Mouse (Mus musculus) mesoderm, embryonic 11.5 days (tissue): Measurements from ENCODE around the gene Kcnj6.

Experiments
- DNase-seq: peaks from one replicate; pipeline ENCODE4 v3.0.0-alpha.2; 2012; ENCODE audit warnings: low read depth, low spot score

The Kcnj6 gene

DNA sequence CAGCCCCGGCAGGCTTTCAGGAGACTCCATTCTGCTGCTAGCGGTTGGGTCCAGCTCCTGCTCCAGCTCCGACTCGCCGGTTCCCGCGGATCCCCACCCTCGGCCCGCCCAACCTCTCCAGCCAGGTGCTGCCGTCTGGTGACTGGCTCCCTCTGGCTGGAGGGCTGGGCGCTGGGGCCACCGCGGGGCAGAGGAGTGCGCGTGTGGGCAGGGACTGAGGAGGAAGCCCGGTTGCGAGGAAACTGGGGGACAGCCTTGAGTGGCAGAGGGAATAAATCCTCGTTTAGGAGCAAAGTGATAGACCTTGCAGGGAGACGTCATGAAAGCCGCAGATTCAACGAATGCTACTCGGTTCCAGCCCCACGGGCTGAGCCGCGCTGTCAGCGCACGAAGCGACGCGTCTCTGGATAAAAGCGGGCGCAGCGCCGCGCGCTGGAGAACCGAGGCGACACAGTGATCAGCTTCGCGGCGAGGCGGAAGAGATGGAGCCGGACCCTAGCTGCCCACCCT is at the start of gene Kcnj6:
TSS of gene Kcnj6 (minus strand) at position 362 of the 510 bp plus-strand sequence.
- peak; percentile 68 for DNase-seq

DNA sequence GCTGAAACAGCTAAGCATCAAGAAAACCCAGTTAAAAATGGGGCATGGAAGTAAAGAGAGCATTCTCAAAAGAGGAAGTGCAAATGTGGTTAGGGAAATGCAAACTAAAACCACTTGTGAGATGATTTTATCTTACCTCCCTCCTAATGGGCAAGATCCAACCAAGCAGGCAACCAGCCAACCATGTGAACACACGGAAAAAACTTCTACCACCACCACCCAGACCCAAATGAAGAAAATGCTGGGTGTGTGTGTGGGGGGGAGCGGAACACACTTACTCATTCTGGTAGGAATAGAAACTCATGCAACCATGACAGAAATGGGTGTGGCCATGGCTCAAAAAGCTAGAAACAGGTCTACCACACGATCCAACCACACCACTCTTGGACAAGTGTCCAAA is 12.4 kb upstream of the Kcnj6 start:
- no peak for DNase-seq

DNA sequence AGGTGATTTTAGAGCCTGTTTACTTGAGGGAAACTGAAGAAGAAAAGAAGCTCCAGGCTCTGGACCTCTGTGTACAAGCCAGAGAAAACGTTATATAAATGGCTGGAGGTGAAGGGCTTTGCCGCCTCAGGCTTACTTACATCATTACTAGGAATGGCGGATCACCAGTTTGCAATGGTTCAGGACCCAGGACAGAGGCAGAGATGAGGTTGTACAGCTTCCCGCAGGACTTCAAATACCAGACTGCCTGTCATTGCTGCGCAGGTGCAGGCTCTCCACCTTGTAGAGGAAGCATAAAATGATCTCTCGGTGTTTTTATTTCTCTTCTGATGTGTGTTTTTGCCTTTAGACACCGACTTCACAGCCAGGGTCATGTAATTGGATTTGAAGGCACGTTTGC is 7.1 kb upstream of the Kcnj6 start:
- DNase-seq: peak; percentile 60

DNA sequence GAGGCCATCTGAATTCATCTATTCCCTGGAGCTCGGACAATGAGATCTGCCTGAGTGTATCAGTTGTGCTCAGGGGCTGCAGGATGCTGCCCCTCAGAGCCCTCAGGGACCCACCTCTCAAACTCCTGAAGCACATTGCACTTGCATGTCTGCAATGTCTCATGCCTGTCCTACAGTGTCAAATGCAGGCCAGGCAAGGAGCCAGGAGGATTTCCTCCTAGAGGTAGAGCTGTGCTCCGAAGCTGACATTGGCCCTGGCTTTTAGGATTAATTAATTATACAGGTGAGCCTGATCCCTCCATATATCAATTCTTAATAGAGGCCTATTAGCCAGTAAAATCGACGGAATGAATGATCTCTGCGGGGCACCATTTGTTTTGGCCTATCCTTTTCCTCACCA is 2.0 kb upstream of the Kcnj6 start:
- DNase-seq: no peak

DNA sequence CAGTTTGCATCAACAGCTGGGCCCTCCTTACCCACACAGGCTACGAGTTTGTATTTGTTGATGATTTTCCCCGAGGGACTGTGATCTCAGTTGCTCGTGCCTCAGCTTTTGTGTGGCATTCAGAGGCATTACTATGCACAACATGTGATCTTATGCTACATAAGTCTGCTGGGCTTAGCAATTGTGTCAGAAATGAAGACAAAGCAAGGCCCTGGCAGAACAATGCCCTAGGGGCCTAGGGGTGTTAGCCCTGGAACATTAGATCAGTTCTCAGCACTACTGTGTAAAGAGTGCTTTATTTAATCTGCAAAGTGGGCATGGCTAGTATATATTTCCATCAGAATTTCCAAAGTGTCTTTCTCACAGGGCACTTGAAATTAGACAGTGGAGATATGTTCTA is 1.5 kb upstream of the Kcnj6 start:
- DNase-seq: peak; percentile 12

DNA sequence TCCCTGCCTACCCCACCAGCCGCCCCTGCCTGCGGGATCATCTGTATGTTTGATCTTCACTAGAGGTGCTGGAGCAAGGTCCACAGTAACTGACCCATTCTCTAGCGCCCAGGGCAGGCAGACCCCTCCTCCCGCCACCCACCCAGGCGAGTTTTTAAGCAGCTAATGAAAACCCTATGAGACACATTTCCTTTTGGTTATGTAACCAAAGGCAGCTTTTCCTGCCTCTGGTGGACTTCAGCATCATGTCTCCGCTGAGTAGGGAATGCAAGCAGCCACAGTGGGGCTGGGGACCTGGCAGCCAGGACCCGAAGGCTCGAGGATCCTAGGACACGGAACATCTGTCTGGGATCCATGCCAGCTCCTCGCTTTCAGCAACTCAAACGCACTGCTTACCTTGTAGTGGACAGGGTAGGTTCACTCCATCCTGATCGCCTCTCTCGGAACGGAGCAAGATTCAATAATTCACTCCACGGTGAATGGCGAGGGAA is 665 bp downstream of the Kcnj6 start:
- no peak for DNase-seq

DNA sequence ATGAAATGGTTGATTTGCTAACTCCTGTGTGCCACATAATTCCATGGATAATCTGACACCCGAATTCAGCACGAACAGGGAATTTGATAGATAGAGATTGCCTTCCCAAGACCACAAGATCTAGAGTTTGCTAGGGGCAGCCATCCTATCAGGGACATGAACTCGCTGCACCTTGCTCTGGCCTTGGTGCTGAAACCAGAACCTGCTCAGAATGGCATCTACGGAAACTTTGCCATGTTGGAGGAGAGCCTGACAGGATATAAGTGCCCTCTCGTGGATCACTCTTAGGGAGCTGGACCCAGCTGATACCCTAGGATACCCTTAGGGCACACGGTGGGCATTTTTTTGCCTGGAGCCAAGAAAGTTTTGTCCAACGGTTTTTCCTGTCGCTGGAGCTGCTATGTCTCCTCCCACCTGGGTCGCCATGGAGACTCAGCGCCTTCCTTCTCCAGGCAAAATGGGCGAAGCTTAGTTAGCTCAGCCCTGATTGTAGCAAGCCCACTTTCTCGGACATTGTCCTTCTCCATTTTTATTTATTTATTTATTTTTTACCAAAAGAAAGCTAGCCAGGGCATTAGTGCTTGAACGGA is 1.9 kb downstream of the Kcnj6 start:
- peak; percentile 82 for DNase-seq

DNA sequence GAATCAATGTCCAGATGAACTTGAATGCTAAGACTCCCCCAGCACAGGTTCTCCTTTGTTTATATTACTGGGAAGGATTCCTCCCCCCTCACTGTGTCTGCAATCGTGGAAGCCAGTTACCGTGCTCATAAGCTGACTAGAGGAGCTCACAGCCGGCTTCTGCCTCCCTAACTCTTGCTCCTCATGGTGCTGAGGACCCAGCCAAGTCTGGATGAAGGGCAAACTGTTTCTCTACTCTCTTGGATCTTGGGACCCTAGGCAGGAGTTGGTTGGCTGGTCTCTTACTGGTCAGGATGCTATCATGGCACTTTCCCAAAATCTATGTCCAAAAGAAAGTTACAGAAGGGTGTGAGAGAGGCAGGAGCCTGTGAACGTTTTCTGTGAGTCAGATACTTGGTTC is 2.6 kb downstream of the Kcnj6 start:
- no peak for DNase-seq

DNA sequence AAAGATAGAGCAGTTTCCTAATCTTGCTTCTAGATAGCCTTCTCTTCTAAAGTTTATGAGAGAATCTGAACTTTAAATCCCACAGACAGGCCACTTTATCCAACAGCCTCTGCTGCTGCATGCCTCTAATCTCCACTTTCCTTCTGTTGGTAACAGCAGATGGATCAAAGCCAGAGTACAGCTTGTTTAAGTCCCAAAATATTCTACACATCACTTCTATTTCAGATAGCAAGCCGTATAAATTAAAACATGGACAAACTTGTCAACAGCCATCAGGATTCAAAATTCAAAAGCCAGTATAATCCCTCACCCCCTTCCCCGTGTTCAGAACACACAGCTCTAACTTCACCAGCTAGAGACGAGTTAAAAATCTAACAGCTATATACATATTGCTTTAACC is 3.4 kb downstream of the Kcnj6 start:
- no peak for DNase-seq

DNA sequence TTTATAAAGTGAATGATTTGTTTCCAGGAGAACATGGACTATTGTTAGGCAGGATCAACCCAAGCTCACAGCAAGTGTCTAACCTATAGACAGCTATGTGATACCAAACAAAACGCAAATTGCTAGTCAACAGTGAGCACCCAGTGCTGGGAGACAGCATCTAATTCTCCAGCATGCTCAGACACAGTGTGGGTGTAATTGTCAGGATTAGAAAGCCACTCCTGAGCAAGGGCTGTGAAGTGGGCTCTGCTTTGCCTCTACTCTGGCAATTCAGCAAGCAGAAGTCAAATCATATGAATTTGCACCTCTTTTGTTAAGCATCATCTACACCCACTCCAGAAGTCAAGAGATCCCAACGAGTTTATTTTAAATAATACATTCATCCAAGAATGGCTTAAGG is 7.4 kb downstream of the Kcnj6 start:
- DNase-seq: no peak

DNA sequence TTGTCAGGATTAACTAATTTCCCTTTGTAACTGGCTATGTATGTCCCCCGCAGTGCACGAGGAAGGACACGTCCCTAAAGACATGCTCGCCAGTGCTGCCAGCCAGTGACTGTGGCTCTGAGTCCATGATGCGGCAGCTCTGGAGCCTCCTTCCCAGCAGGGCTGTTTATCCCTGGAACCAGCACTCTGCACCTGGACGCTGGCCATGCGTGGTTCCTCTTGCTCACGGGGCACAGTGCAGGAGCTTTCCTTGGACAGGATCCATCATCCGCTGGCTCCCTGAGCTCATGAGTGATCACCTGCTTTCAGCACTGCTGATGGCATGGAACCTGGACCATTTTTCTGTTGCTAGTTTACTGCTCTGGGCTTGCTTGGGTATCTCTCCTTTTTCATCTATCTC is 10.8 kb downstream of the Kcnj6 start:
- DNase-seq: no peak

DNA sequence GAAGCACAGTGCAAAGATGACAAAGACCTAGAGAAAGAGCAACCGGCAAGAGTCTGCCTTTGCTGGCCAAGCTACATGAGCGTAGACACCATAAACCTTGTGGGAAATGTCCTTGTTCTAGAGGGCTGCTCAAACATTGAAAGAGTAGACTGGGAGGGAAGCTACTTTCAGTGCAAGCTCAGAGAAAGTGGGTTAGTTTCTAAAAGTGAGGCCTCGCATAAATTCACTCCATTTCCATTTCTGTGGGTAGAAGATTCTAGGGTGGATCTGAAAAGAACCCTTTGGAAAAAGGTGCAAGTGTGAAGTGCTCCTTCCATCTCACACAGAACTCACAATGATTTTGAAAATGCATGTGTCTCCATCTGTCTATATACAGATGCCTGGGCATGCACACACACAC is 13.2 kb downstream of the Kcnj6 start:
- DNase-seq: no peak

DNA sequence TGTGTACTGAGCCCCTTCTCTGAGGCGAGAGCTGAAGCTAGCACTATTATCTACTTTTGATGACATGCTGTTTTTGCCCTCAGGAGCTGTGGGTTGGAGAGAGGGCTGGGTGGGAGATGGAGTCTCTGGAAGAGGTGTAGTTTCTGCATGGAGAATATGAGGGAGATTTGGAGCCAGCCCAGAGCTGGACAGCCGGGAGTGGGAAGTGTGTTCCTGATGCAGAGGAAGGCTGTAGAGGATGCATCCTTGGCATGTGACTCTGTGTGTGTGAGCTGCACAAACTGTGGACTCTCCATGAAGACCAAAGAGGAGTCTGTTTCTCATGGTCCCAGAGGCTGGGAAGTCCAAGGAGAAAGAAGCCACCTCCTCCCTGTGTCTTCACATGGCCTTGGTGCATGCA is 17.1 kb downstream of the Kcnj6 start:
- no peak for DNase-seq

DNA sequence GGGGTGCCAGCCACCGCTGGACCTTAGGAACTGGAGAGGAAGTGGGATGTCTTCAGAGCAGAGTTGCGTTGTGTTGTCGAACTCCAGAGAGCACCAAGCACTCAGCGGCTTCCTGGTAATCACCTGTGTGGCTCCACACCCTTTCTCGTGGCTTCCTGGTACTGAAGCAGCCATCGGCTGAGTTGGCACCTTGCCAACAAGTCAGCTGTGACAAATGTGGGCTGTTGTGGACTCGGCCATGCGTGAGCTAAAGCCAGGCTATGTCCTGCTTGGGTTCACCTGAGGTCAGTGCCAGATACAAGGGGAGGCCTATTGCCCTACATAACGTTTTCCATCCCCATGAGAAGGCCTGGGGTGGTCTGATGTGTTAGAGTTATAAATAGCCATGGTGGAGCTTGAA is 18.0 kb downstream of the Kcnj6 start:
- no peak for DNase-seq

DNA sequence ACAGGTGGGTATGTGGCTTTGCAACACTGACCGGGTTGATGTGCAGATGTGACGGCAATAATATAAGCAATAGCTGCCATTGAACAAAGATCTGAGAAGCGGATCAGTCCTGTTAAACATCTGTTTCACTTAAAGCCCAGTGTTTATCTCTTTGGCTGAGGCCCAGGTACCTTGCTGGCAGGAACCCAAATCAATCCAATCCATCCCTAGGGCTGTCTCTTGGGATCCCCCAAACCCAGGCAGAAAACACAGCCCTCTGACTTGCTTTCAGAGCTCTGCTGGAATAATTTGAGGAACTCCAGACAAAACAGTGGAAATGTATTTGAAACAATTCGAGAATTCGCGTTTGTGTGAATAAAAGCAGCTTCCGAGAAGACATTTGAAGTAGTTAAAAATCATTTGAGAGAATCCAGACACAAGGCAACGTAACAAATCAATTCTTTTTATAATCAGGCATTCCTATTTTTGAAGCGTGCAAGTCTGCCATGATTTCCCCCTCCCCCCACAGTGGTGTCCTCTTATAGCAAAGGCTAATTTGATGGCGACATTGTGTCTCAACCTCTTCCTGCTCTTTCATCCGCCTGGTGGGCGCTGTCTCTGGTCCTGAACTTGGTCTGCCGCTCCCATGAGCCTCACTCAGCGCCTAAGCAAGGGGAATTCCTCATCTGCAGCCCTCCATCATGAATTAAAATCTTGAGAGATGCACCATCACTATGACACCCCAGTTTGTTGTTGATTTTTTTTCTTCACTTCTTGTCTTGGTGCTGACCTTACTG is 25.2 kb downstream of the Kcnj6 start:
- peak; percentile 91 for DNase-seq

DNA sequence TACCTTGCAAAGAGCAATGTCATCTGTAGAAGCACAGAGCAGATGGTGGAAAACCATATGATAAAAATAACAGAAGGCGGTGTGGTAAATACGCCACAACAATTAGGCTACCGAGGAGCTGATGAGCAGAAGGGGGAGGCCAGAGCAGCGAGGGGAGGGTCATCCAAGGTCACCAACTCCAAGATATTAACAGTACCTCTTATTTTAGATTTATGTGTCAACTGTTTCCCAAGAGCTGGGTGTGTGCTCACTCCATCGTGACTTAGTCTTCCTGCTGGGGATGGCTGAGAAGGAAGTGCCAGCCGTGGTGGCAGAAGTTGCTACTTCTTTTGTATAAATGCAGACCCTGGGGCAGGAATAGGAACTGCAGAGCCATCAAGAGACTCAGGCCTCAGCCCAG is 28.6 kb downstream of the Kcnj6 start:
- DNase-seq: no peak

DNA sequence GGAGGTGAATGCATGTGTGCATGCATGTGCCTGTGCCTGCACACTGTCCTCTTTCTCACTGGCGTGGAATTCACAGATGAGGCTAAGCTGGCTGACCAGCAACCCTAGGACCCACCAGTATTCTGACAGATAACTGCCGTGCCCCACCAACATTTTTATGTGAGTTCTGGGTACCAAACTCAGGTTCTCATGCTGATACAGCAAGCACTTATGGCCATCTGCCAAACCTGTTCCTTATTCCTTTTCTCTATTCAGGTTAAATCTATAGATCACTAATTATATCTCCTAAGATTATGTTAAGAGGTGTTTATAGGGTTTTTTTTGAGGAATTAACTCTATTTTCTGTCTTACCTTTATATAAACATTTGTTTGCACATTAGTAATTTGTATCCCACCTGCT is 29.0 kb downstream of the Kcnj6 start:
- DNase-seq: no peak

DNA sequence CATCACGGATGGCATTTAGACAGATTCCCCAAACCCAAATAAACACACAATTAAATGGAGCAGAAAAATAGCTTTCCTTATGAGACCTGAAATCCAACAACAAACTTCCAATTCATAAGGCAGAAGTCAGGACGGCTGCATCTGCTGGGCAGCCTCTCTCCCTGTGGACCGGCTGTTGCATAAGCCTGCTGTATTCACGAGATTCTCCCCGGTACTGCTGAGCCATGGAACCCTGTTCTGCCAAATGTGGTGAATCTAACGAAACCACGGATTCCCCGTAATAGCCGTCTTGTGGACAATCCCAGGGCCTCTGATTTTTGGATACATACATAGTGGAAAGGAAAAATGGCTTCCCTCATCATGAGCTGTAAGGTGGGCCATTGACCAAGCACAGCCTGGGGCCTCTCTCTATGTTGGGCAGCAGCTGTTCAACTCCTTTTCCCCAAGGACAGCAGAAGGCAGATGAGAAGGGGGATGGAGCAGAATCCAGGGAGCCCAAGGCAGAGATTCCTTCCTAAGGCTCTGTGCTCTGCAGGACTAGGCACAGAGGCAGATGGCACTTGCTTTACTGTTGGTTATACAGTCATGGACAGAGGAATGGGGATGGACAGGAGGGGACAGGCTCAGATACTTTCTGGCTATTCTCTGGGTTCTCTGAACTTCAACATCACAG is 40.2 kb downstream of the Kcnj6 start:
- no peak for DNase-seq

DNA sequence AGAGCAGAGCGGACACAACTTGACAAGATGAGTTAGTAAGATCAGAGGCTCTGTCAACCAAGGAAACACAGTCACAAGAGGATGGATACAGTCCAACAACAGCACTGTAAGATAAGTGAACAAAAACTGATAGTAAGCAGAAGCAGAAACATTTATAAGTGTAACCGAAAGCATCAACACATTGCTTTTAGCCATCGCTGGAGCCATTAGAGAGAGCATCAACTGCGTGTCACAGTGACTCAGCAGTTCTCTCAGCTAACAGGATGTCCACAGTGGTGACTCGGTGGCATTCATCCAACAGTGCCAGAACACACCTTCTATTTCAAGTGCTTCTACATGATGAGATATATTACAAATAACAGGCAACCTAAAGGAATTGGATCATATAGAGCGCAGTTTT is 41.1 kb downstream of the Kcnj6 start:
- DNase-seq: no peak

DNA sequence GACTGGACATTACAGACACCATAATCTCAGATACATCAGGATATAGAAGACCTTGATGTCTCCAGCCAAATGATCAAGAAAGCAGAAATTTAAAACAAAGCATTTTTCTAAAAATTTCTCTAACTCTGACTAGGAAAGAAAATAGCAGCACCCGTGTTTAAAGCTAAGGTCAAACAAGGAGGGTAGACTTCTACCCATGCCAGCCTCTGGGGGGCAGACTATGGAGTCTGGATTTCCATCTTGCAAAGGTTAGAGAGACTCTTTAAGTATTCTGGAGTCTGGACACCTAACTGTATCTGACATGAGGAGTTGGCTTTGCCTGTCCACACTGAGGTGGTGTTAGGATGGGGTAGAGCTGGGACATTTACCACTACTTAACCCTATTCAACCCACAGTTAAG is 44.2 kb downstream of the Kcnj6 start:
- no peak for DNase-seq

DNA sequence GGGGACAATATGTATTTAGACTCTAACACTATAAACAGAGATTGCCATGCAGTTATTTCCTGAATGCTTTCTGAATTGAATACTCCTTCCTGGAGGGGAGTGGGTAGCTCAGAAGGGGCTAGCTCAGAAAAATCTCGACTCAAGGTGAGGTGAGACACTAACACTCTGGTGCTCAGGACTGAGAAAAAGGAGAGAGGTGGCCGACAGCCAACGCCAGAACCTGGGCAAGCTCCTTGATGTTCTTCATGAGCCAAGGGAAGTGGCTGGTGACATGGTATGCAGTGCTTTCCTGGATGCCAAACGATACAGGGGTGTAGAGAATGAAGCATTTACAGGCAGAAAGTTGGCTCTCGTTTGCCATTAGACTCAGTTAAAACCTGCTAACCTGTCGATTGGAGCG is 48.3 kb downstream of the Kcnj6 start:
- no peak for DNase-seq

DNA sequence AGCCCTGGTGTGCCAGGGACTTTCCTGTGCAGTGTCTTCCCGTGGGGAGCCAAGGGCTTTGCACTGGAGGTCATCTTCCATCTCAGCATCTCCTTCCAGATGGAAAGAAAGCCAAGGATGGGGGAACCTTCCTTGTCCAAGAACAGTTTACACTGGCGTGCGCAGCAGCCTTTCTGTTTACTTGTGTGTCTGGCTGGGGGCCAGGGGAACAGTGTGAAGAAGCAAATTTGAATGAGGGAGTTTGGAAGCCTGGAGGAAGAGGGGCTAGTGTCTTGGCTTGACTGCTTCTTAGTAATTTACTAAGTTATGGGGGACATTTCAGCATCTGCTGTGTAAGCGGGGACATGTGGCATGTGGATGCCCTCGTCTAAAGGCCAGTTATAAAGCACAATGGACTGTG is 50.7 kb downstream of the Kcnj6 start:
- DNase-seq: no peak

DNA sequence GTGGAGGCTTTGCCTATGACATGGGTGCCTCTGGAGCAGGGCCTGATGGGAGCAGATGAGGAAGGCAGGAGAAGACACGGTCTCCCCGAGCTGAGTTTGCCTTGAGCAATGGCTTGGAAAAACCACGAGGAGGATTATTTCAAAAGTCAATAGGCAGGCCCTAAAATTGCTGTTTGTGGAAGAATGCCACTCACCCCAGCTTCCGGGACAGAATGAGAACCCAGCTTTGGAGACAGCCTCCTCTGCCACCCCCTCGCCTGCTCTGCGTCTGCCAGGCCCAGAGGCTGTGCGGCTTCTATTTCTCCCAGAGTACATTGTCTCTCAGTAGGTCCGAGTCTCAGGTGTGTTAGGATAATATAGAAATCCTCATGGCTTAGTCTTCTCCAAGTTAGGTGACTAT is 64.8 kb downstream of the Kcnj6 start:
- DNase-seq: no peak
